Mouse (Mus musculus) kidney, postnatal 0 days (tissue): ENCODE measurements at regions not wholly inside any gene's neighbourhood (a gene's known extent, or its start where the extent isn't known, plus 50 kb on each side); places are given as distances from the start of the nearest gene placed in this dataset.
A peak's percentile ranks its signal among the peaks of the same experiment; 100 is the strongest.

ENCODE experiments used
- ATAC-seq: fragments of 200-750 bp; cut with Nextera tagmentation; replicated peaks from 2 replicates; pipeline ENCODE4 v1.8.0; 2017; ENCODE audit warnings: low read depth, moderate number of reproducible peaks, moderate TSS enrichment, moderate library complexity; ENCODE audit not compliant: low FRiP score
- DNase-seq: peaks from one replicate; pipeline ENCODE4 v3.0.0-alpha.2; 2016; ENCODE audit warnings: low spot score
- H3K27ac ChIP-seq: fragments of 300-500 bp; sonication (generic); 2 replicates; pipeline ENCODE4 v1.5.1; 2014; ENCODE audit warnings: mild to moderate bottlenecking
- H3K27me3 ChIP-seq: fragments of 300-500 bp; sonication (generic); 2 replicates; pipeline ENCODE4 v1.6.1; 2014; ENCODE audit warnings: low read length, mixed read lengths; ENCODE audit not compliant: insufficient read depth
- H3K36me3 ChIP-seq: fragments of 300-500 bp; sonication (generic); 2 replicates; pipeline ENCODE4 v1.6.1; 2014; ENCODE audit warnings: low read length, mixed read lengths; ENCODE audit not compliant: insufficient read depth
- H3K4me1 ChIP-seq: fragments of 300-500 bp; sonication (generic); replicated peaks from 2 replicates; pipeline ENCODE4 v1.6.1; 2014; ENCODE audit warnings: antibody characterized with exemption, low read length, mixed read lengths; ENCODE audit not compliant: insufficient read depth
- H3K4me2 ChIP-seq: fragments of 300-500 bp; sonication (generic); 2 replicates; pipeline ENCODE4 v1.6.1; 2014; ENCODE audit warnings: mild to moderate bottlenecking, low read length, moderate library complexity, mixed read lengths
- H3K4me3 ChIP-seq: fragments of 300-500 bp; sonication (generic); replicated peaks from 2 replicates; pipeline ENCODE4 v1.5.1; 2014; ENCODE audit warnings: low read depth, low read length
- H3K9ac ChIP-seq: fragments of 300-500 bp; sonication (generic); 2 replicates; pipeline ENCODE4 v1.6.1; 2014; ENCODE audit warnings: low read depth, low read length
- H3K9me3 ChIP-seq: fragments of 300-500 bp; sonication (generic); replicated peaks from 2 replicates; pipeline ENCODE4 v1.6.1; 2016; ENCODE audit warnings: low read length, inconsistent platforms, mixed read lengths
- CTCF ChIP-seq: IDR thresholded peaks from 2 replicates; pipeline ENCODE4 v1.5.1; 2016; ENCODE audit warnings: antibody characterized with exemption, low read depth, mild to moderate bottlenecking, moderate library complexity
- WGBS: fragments of 180-500 bp; shearing (Covaris S2); extraction: QIAGEN DNeasy Blood & Tissue Kit; methylation state at CpG from one replicate; pipeline ENCODE4 v1.1.7; 2014; 5-methylcytosine and 5-hydroxymethylcytosine counted together

GRCm38 (mm10) chr5:4534512-4534911 lies 223.3 kb downstream of the Fzd1 start:
- ATAC-seq (no peak), DNase-seq (no peak)
- Histone ChIP-seq H3K4me1 (no peaks in the 10 kb centered on the region), H3K36me3 (no peaks in the 10 kb centered on the region), H3K4me3 (no peak overlapping the region), H3K4me2 (no peak overlapping the region), H3K9ac (no peak overlapping the region), H3K9me3 (no peaks in the 10 kb centered on the region), H3K27me3 (no peaks in the 10 kb centered on the region), H3K27ac (no peak overlapping the region)
- TF ChIP-seq CTCF, result no peak
- 84% methylated on average over 2 of the region's 2 CpGs for WGBS

DNA sequence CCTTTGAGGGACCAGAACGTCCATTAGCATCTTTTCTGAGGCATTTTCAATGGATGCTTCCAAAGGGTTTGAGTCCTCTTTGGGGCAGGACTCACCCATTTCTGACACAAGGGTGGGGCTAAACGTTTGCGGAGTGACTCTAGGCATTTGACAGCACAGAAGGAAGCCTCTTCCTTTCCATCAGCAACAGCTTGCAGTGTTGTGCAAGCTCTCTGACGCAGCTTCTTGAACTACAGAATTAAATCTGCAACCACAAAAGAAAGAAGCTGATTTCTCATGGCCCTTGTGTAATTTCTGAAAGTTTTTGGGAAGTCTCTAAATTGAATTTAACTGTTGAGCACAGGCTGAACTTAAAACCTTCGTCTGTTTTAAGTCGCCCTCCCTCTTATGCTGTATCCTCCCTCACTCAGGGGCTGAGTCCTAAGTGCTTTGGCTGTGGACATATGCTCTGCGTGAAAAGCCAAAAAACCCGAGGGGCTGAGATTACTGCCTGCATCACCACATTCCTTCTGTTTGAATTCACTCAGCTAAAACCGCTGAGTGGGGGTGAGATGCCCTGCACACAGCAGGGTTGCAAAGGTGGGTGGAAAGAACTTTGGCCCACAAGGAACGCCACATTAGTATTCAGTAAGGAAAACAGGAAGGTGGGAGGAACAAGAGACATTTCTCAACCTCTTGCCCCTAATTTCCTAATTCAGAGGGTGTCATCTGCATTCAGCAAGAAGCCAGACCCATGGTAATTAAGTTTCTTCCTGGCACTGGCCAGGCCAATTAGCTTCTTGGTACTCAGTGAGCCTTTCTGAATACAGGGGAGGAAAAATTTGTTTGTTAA lies 227.4 kb downstream of the Fzd1 start:
- WGBS, result 26% methylated on average over 10 of the region's 10 CpGs
- no peak overlapping the region for H3K27ac ChIP-seq
- no peak overlapping the region for H3K4me3 ChIP-seq
- DNase-seq (peak; percentile 37), ATAC-seq (no peak; the same call in 1 of the 2 replicates)
- H3K9ac ChIP-seq, result no peak overlapping the region
- H3K36me3 ChIP-seq, result no peaks in the 10 kb centered on the region
- no peak for TF ChIP-seq CTCF
- no peaks in the 10 kb centered on the region for H3K9me3 ChIP-seq
- H3K27me3 ChIP-seq, result no peaks in the 10 kb centered on the region
- no peaks in the 10 kb centered on the region for H3K4me1 ChIP-seq
- no peak overlapping the region for H3K4me2 ChIP-seq

- ATAC-seq (no peak), DNase-seq (no peak)
- H3K36me3 ChIP-seq, result no peaks in the 10 kb centered on the region
- H3K27ac ChIP-seq, result no peak overlapping the region
- no peak overlapping the region for H3K9ac ChIP-seq
- H3K4me3 ChIP-seq, result no peak overlapping the region
- 67% methylated on average over 9 of the region's 9 CpGs for WGBS
- no peak overlapping the region for H3K4me2 ChIP-seq
- TF ChIP-seq CTCF, result no peak
- H3K9me3 ChIP-seq, result no peaks in the 10 kb centered on the region
- H3K4me1 ChIP-seq, result no peaks in the 10 kb centered on the region
- H3K27me3 ChIP-seq, result no peaks in the 10 kb centered on the region
Measured at GRCm38 (mm10) chr5:4526042-4526815, 231.6 kb downstream of the Fzd1 start.

- Histone ChIP-seq H3K4me3 (no peak overlapping the region), H3K4me1 (0 out of 2 replicates have a peak, but pooled peaks cover 14% of the 10 kb centered on the region), H3K27ac (no peak overlapping the region), H3K27me3 (no peaks in the 10 kb centered on the region), H3K9me3 (no peaks in the 10 kb centered on the region), H3K4me2 (no peak overlapping the region), H3K36me3 (no peaks in the 10 kb centered on the region), H3K9ac (no peak overlapping the region)
- ATAC-seq, result no peak
- no peak for DNase-seq
- TF ChIP-seq CTCF, result no peak
- 78% methylated on average over 3 of the region's 3 CpGs for WGBS
Measured at GRCm38 (mm10) chr5:4500599-4500998, 257.2 kb downstream of the Fzd1 start.

GRCm38 (mm10) chr5:4499036-4499435 lies 258.8 kb downstream of the Fzd1 start:
- 30% methylated on average over 4 of the region's 4 CpGs for WGBS
- H3K4me3 ChIP-seq, result no peak overlapping the region
- no peak overlapping the region for H3K4me2 ChIP-seq
- no peak overlapping the region for H3K9ac ChIP-seq
- no peaks in the 10 kb centered on the region for H3K27me3 ChIP-seq
- no peak for TF ChIP-seq CTCF
- ATAC-seq (no peak), DNase-seq (peak; percentile 64)
- no peaks in the 10 kb centered on the region for H3K36me3 ChIP-seq
- H3K9me3 ChIP-seq, result no peaks in the 10 kb centered on the region
- H3K4me1 ChIP-seq, result 0 out of 2 replicates have a peak, but pooled peaks cover 14% of the 10 kb centered on the region
- H3K27ac ChIP-seq, result no peak overlapping the region

DNA sequence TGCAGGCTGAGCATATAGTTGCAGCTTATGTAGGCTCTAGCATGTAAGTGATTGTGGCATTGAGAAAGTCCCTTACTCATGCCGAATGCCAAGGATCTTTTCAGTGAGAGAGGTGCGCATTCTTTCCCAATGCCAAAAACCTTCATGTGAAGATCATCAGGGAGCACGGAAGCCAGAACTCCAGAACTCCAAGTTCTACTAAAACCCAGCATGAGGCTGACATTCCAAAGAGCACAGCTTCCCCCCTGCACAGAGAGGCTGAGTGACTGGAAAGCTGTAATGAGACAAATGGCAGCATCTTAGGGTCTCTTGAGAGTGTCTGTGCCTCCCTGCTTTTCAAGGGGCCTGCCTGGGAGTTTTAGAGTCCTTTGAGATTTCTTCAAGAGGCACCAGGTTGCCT lies 259.4 kb downstream of the Fzd1 start:
- Histone ChIP-seq H3K9me3 (no peaks in the 10 kb centered on the region), H3K4me3 (no peak overlapping the region), H3K9ac (no peak overlapping the region), H3K27me3 (no peaks in the 10 kb centered on the region), H3K27ac (no peak overlapping the region), H3K4me2 (no peak overlapping the region), H3K36me3 (no peaks in the 10 kb centered on the region), H3K4me1 (0 out of 2 replicates have a peak, but pooled peaks cover 14% of the 10 kb centered on the region)
- DNase-seq (no peak), ATAC-seq (no peak)
- 87% methylated on average over 3 of the region's 3 CpGs for WGBS
- no peak for TF ChIP-seq CTCF
